Mouse (Mus musculus): ENCODE results near the gene Lrrc49. TPM values are rescaled to one million over a fixed set of nuclear protein-coding genes. Genes with fewer than 3 reads are reported as not detected.

Lrrc49 gene
- 10 to 100 TPM; 84.4 to 85.6 TPM for total RNA-seq (2021)

- peak; percentile 86 to 89 for DNase-seq (ENCODE audit: low spot score in 2 of 2)
- intact Hi-C loops (cut with DNase I), result loop anchor here (5.0 kb wide), 2 partner anchors 41 to 441 kb away; no protein-coding TSS in a partner anchor
Observed at GRCm38 (mm10) chr9:60687891-60688324, at the start of gene Lrrc49. Gene Lrrc49, minus strand, starts transcription at chr9:60688158.

- peak in 1 of 2 experiments; percentile 27 for DNase-seq (ENCODE audit: low spot score in 2 of 2)
- intact Hi-C loops (cut with DNase I), result no loop called here
Observed at GRCm38 (mm10) chr9:60734321-60734720, 46.4 kb upstream of the Lrrc49 start.

- no peak for DNase-seq (ENCODE audit: low spot score in 2 of 2)
- intact Hi-C loops (cut with DNase I), result no loop called here
Observed at GRCm38 (mm10) chr9:60724968-60725367, 37.0 kb upstream of the Lrrc49 start.

- no peak for DNase-seq (ENCODE audit: low spot score in 2 of 2)
- intact Hi-C loops (cut with DNase I), result no loop called here
Observed at GRCm38 (mm10) chr9:60719687-60720086, 31.7 kb upstream of the Lrrc49 start.

- intact Hi-C loops (cut with DNase I), result no loop called here
- DNase-seq (ENCODE audit: low spot score in 2 of 2), result no peak
Observed at GRCm38 (mm10) chr9:60718284-60718683, 30.3 kb upstream of the Lrrc49 start.

GRCm38 (mm10) chr9:60715828-60716227 lies 27.9 kb upstream of the Lrrc49 start:
- intact Hi-C loops (cut with DNase I), result no loop called here
- no peak for DNase-seq (ENCODE audit: low spot score in 2 of 2)

- DNase-seq (ENCODE audit: low spot score in 2 of 2), result peak in 1 of 2 experiments; percentile 43
- intact Hi-C loops (cut with DNase I), result no loop called here
Observed at GRCm38 (mm10) chr9:60715271-60715670, 27.3 kb upstream of the Lrrc49 start.

GRCm38 (mm10) chr9:60714191-60714590 lies 26.2 kb upstream of the Lrrc49 start:
- no peak for DNase-seq (ENCODE audit: low spot score in 2 of 2)
- intact Hi-C loops (cut with DNase I), result no loop called here

- peak in 1 of 2 experiments; percentile 23 for DNase-seq (ENCODE audit: low spot score in 2 of 2)
- intact Hi-C loops (cut with DNase I), result no loop called here
Observed at GRCm38 (mm10) chr9:60713616-60714015, 25.7 kb upstream of the Lrrc49 start.

- intact Hi-C loops (cut with DNase I), result no loop called here
- peak; percentile 73 to 79 for DNase-seq (ENCODE audit: low spot score in 2 of 2)
Observed at GRCm38 (mm10) chr9:60712771-60713541, 25.0 kb upstream of the Lrrc49 start, which contains the start of gene Larp6. Gene Larp6, plus strand, starts transcription at chr9:60712989.

GRCm38 (mm10) chr9:60712011-60712410 lies 24.1 kb upstream of the Lrrc49 start:
- intact Hi-C loops (cut with DNase I), result no loop called here
- DNase-seq (ENCODE audit: low spot score in 2 of 2), result no peak

- no peak for DNase-seq (ENCODE audit: low spot score in 2 of 2)
- intact Hi-C loops (cut with DNase I), result no loop called here
Observed at GRCm38 (mm10) chr9:60709721-60710120, 21.8 kb upstream of the Lrrc49 start.

- no peak for DNase-seq (ENCODE audit: low spot score in 2 of 2)
- intact Hi-C loops (cut with DNase I), result no loop called here
Observed at GRCm38 (mm10) chr9:60708606-60709005, 20.6 kb upstream of the Lrrc49 start.

GRCm38 (mm10) chr9:60707594-60707993 lies 19.6 kb upstream of the Lrrc49 start:
- DNase-seq (ENCODE audit: low spot score in 2 of 2), result no peak
- intact Hi-C loops (cut with DNase I), result no loop called here

GRCm38 (mm10) chr9:60699581-60700231 lies 11.7 kb upstream of the Lrrc49 start:
- DNase-seq (ENCODE audit: low spot score in 2 of 2), result no peak
- intact Hi-C loops (cut with DNase I), result no loop called here

GRCm38 (mm10) chr9:60696271-60696985 lies 8.5 kb upstream of the Lrrc49 start:
- DNase-seq (ENCODE audit: low spot score in 2 of 2), result no peak
- intact Hi-C loops (cut with DNase I), result no loop called here

GRCm38 (mm10) chr9:60693986-60694385 lies 6.0 kb upstream of the Lrrc49 start:
- DNase-seq (ENCODE audit: low spot score in 2 of 2), result no peak

GRCm38 (mm10) chr9:60692624-60693023 lies 4.7 kb upstream of the Lrrc49 start:
- intact Hi-C loops (cut with DNase I), result no loop called here

More at GRCm38 (mm10) chr9:60693986-60694385, 6.0 kb upstream of the Lrrc49 start:
- intact Hi-C loops (cut with DNase I), result no loop called here

GRCm38 (mm10) chr9:60687415-60687814 lies 543 bp downstream of the Lrrc49 start:
- no peak for DNase-seq (ENCODE audit: low spot score in 2 of 2)
- intact Hi-C loops (cut with DNase I), result loop anchor here (5.0 kb wide), 2 partner anchors 40 to 440 kb away; no protein-coding TSS in a partner anchor

More at GRCm38 (mm10) chr9:60692624-60693023, 4.7 kb upstream of the Lrrc49 start:
- no peak for DNase-seq (ENCODE audit: low spot score in 2 of 2)

- DNase-seq (ENCODE audit: low spot score in 2 of 2), result peak in 1 of 2 experiments; percentile 30
- intact Hi-C loops (cut with DNase I), result no loop called here
Observed at GRCm38 (mm10) chr9:60682753-60683152, 5.2 kb downstream of the Lrrc49 start.
